Mouse (Mus musculus): ENCODE measurements at regions not wholly inside any gene's neighbourhood (a gene's known extent, or its start where the extent isn't known, plus 50 kb on each side); places are given as distances from the start of the nearest gene placed in this dataset.

DNA sequence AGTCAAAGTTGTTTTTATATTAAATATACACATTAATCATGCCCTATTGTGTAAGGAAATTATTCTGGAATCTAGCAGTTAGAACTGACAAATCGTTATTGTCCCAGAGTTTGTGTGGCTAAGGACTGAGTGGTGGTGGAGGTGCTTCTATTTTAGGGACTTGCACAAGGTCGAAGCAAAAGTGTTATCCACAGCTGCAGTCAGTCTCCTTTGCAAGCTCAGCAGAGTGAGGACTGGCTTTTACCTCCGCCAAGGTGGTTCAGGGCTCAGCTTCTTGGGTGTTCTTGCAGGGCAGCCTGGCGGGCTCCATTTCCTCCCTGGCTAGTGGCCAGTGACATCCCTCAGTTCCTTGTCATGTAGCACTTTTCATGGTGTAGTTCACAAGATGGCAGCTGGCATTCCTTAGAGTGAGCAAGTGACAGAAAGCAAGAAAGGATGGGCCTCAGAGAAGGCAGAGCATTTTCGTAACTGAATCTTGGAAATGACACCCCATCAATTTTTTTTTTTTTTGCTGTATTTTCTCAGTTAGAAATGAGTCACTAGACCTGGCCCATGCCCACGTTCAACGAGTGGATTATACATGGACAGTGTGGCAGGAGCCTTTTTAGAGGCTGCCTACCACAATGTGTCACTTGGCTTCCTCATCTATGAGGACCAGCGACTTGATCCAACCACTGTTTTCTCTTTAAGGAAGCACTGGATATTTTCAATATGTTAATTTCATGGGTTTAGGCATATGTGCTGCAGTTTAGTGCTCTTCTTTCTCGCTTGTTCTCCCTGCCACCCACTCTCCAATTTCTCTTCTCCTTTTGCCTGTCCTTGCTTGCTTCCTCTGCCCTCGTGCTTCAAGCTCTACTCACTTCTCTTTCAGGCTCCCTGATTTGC lies 129.1 kb upstream of the Zeb2 start:
- no peak for DNase-seq (ENCODE audit: low read depth, low spot score)

- DNase-seq (ENCODE audit: low read depth, low spot score) = no peak
These were observed 128.3 kb upstream of the Zeb2 start for GRCm38 (mm10) chr2:45245506-45245905.

GRCm38 (mm10) chr2:45244491-45244890 lies 127.3 kb upstream of the Zeb2 start:
- no peak for DNase-seq (ENCODE audit: low read depth, low spot score)

DNA sequence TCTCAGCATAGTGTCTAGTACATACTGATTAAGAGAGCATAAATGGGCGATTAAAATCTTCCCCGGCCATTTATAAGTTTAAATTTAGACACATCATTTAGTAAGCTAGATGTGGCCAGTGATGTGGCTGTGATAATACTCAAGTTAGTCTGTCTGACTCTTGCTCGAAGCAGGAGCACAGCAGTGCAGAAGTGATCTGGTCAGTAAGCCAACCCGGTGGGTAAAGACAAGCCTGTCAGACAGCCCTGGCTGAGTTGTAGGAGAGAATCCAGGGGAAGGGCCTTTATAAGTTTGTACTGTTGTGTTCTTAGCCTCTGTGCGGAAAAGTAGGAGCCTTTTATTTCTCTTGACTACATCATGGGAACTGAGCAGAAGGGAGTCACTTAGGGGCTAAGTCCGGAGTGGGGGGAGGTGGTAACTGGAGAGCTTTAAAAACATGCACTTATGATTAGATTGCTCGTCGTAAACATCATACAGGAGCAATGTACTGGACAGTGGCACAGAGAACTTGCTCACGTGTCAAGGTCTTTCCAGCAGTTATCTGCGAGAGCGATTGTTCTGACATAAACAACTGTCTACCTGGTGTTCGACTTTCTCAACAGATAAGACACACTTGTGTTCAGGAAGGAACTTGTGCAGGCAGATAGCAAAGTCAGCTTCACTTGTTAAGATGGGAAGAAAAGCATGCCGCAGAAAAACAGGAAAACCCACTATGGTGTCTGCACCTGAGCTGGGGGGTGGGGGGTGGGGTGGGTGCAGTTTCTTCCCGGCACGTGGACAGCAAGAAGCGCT lies 122.5 kb upstream of the Zeb2 start:
- DNase-seq (ENCODE audit: low read depth, low spot score) = no peak

- no peak for DNase-seq (ENCODE audit: low read depth, low spot score)
These were observed 121.8 kb upstream of the Zeb2 start for GRCm38 (mm10) chr2:45239001-45239400.

DNA sequence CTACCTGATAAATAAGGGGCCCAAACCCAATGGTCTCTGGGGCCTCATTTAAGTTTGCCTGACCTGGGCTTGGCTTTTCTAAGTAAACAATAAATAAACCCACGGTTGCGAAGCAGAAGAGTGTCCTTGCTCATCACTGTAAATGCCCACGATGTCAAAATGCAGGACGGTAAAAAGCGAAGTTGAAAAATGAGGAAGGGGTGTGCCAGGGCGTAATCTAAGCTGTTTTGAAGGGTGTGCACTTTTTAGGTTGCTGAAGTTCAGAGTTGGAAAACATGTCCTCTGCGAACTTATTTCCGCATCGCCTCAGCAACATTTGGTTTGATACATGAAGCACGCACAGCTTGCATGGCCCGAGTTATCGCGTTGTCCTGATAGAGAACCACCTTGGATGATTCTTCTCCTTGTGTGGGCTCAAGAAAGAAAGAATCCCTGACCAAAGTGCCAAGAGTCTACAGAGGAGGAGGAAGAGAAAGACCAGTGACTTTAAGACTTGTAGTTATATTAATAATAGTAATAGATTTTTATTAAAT lies 119.0 kb upstream of the Zeb2 start:
- DNase-seq (ENCODE audit: low read depth, low spot score) = no peak

- DNase-seq (ENCODE audit: low read depth, low spot score) = no peak
These were observed 117.0 kb upstream of the Zeb2 start for GRCm38 (mm10) chr2:45234148-45234547.

DNA sequence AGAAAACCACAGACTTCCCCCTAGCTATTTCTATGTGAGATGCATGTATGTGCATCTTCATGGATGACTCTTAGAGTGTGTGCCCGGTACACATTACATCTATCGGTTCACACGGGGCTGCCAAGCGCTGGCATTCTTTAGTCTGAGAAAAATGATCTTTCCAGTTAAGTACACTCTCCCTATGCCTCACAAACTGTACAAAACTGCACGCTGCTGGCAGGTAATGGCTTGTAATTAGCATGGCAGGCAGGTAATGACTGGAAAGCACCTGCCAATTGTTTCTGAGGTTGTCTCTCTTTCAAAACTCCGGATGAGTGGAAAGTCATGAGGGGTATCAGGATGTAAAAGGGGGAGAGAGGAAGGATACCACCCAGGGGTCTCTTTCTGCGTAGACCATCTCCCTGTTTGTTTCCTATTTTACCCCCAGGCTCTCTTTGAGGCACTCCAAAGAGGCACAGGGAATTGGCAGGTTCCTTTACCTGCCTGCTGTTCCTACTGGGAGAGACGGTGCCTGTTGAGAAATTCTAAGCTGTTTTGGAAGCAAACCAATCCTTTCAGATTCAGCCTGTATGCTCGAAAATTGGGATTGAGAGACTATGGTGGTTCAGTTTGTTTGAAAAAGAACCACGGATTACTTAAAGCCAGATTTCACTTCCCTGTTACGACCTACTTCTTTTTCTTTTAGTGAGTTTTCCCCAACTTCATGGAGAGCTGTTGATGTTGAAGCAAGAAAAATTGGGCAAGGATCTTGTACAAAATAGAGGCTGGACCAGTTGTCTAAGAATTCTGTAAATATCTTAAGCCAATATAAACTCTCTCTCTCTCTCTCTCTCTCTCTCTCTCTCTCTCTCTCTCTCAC lies 113.4 kb upstream of the Zeb2 start:
- no peak for DNase-seq (ENCODE audit: low read depth, low spot score)

DNA sequence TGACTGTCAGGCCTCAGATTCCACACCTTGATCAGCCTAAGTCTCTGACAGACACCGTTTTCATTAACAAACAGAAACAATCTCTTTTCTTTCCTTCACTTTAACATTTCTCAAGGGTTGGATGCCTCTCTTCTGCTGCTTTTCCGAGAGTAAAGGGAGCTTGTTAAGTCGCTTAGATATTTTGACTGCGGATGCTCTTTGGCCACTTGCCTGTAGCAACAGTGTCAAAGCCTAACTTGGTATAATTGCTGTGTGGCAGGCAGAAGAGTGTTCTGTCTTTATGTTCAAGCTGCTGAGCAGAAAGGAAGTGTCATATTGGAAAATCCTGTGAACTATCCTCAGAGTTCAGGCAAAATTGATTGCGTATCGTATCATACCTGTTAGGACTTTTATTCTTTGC lies 112.3 kb upstream of the Zeb2 start:
- no peak for DNase-seq (ENCODE audit: low read depth, low spot score)

- no peak for DNase-seq (ENCODE audit: low read depth, low spot score)
These were observed 110.2 kb upstream of the Zeb2 start for GRCm38 (mm10) chr2:45227276-45227944.

DNA sequence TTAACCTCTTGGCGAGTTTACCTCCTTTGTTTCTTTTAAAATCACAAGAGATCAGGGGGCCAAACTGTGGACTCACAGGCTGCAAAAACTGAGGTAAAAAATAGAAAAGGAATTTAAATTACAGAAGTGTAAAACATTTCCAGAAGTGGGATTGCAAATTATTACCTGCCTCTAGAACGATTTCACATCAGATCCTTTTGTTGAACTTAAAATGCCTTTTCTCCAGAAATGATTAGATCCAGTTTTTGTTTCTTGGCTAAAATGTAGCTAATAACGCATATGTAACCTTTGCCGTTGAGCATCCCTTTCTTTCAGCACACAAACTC lies 108.8 kb upstream of the Zeb2 start:
- DNase-seq (ENCODE audit: low read depth, low spot score) = no peak

DNA sequence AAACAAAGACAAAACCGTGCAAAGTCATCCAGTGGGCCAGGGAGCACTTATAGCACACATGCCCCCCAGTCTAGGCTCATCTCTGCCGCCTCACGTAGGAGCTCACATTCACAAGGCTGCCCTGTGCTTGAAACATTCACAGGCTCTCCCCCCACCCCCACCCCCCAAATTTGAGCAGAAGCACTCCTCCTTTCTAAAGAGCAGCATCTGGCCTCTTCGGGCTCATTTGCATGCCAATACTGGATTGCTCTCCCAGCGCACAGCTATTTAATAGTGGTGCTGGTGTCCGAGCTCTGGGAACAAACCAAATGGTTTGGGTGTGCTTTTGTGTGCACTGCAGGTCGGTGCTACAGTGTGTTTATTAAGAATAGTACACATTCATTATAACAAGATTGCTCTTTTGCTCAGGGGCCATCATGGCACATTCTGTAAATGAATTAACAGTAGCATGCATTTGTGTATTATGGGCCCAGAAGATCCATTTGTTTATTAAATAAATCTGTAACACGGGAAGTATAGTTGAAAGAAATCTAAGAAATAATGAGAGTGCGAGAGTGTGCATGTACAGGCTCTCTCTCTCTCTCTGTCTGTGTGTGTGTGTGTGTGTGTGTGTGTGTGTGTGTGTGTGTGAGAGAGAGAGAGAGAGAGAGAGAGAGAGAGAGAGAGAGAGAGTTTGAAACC lies 108.3 kb upstream of the Zeb2 start:
- no peak for DNase-seq (ENCODE audit: low read depth, low spot score)

GRCm38 (mm10) chr2:45222213-45222612 lies 105.0 kb upstream of the Zeb2 start:
- DNase-seq (ENCODE audit: low read depth, low spot score) = no peak

- DNase-seq (ENCODE audit: low read depth, low spot score) = no peak
These were observed 102.7 kb upstream of the Zeb2 start for GRCm38 (mm10) chr2:45219851-45220250.

DNA sequence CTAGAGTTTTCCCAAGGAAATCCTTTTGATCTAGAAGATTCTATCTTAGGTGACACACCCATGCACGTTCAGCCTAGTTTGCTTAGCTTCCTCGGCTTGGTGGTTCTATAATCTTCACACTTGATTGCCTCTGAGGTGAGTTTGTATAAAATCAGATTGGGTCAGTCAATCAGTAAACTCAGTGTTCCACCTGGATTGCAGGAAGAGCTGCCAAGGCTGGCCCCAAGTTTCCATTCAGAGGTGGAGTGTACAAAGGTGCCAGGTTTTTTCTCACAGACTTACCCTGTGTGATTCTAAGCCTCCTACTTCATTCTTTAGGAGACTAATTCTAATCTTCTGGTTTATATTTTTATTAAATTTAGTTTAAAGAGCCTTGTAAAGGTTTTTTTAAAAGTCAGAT lies 95.6 kb upstream of the Zeb2 start:
- DNase-seq (ENCODE audit: low read depth, low spot score) = no peak

GRCm38 (mm10) chr2:45208526-45208925 lies 91.3 kb upstream of the Zeb2 start:
- DNase-seq (ENCODE audit: low read depth, low spot score) = no peak

- DNase-seq (ENCODE audit: low read depth, low spot score) = no peak
These were observed 88.6 kb upstream of the Zeb2 start for GRCm38 (mm10) chr2:45205756-45206155.

GRCm38 (mm10) chr2:45205211-45205610 lies 88.0 kb upstream of the Zeb2 start:
- DNase-seq (ENCODE audit: low read depth, low spot score) = no peak

- no peak for DNase-seq (ENCODE audit: low read depth, low spot score)
These were observed 80.9 kb upstream of the Zeb2 start for GRCm38 (mm10) chr2:45197955-45198631.

- DNase-seq (ENCODE audit: low read depth, low spot score) = no peak
These were observed 80.1 kb upstream of the Zeb2 start for GRCm38 (mm10) chr2:45197342-45197741.

All from c-Kit-negative CD71-positive TER-119-positive erythroid progenitor cells, embryonic 14.5 days (primary cell).